Mouse (Mus musculus) subcutaneous adipose tissue, adult 2 months (tissue): Measurements from ENCODE around the gene Dnmt3b. TPM values are rescaled to one million over a fixed set of nuclear protein-coding genes. Genes with fewer than 3 reads are reported as not detected.

Source experiments
- polyA plus RNA-seq: library from polyadenylated mRNA; depleted of rRNA; stranded (reverse); fragments of >200 nt; gene quantifications from 2 replicates; pipeline ENCODE4 v1.2.3, GENCODE M21; 2012; ENCODE audit warnings: low replicate concordance; rRNA removed

Dnmt3b gene
- polyA plus RNA-seq, result 1.8 and 5.2 TPM in 2 replicates

GRCm38 (mm10) chr2:153649298-153650013 is at the start of gene Dnmt3b:
Dnmt3b (plus strand) TSS chr2:153649450.

GRCm38 (mm10) chr2:153631976-153632870 is 17.0 kb upstream of the Dnmt3b start, which contains the start of gene Commd7:
Commd7 (minus strand) TSS chr2:153632781.

GRCm38 (mm10) chr2:153696352-153696751 is 47.1 kb downstream of the Dnmt3b start, which contains the start of gene Dnmt3c:
Dnmt3c (plus strand) TSS chr2:153696652.

Other genes with a start within 250 kb of the Dnmt3b start
- gene 4930404H24Rik, start 156.7 kb upstream of the Dnmt3b start, polyA plus RNA-seq, result not detected in 2 replicates
- 6.7 and 11.1 TPM in 2 replicates for gene Nol4l, start 119.5 kb upstream of the Dnmt3b start, polyA plus RNA-seq
- gene Commd7, start 16.7 kb upstream of the Dnmt3b start, polyA plus RNA-seq, result 21.0 and 23.6 TPM in 2 replicates
- not detected in 2 replicates for gene Dnmt3c, start 47.2 kb downstream of the Dnmt3b start, polyA plus RNA-seq
- 13.2 and 16.4 TPM in 2 replicates for gene Mapre1, start 91.8 kb downstream of the Dnmt3b start, polyA plus RNA-seq
- 1.1 and 2.4 TPM in 2 replicates for gene Efcab8, start 130.5 kb downstream of the Dnmt3b start, polyA plus RNA-seq
- gene Sun5, start 221.6 kb downstream of the Dnmt3b start, polyA plus RNA-seq, result not detected in 2 replicates
- not detected in 2 replicates for gene Bpifb2, start 225.6 kb downstream of the Dnmt3b start, polyA plus RNA-seq